Comparison of ENCODE assay signal across 8 mouse cellular contexts in genomic region chr10:40025560-40025959, GRCm38 (mm10). TPM values are rescaled to one million over a fixed set of nuclear protein-coding genes. Genes with fewer than 3 reads are reported as not detected.
DNase-seq lines count a peak whose midpoint lies in the region; ATAC-seq and TF ChIP-seq lines count a peak whose summit lies in the region.

No protein-coding gene starts in this region.

- DNase-seq in heart, adult 18-20 months: no peak
- DNase-seq in hindbrain, embryonic 11.5 days (ENCODE audit: low spot score): no peak
- no peak for DNase-seq in midbrain, embryonic 10.5 days (ENCODE audit: low spot score)
- no peak for DNase-seq in urinary bladder, postnatal 25 days (ENCODE audit: low spot score)
- no peak for DNase-seq in layer of hippocampus, postnatal 14 days (ENCODE audit: low spot score in 2 of 2)
- DNase-seq in gastrocnemius, adult 8-10 months (ENCODE audit: low spot score in 2 of 2): no peak

- 72% methylated on average over 8 of the region's 8 CpGs for WGBS in heart, embryonic 12.5 days
- 73% methylated on average over 8 of the region's 8 CpGs for WGBS in hindbrain, embryonic 11.5 days
- 76% methylated on average over 8 of the region's 8 CpGs for WGBS in midbrain, embryonic 10.5 days

- ATAC-seq in heart, embryonic 12.5 days (ENCODE audit: insufficient number of reproducible peaks, low FRiP score): no peak
- ATAC-seq in hindbrain, embryonic 11.5 days (ENCODE audit: low FRiP score): no peak

- H3K27me3 ChIP-seq in heart, embryonic 12.5 days (replicated peaks): peaks cover 9% of the 10 kb centered on the region; the same call in 1 of the 2 replicates
- peaks cover 75% of the 10 kb centered on the region for H3K27me3 ChIP-seq in E14TG2a.4 (ENCODE audit: insufficient read depth, low read length)
- H3K27me3 ChIP-seq in hindbrain, embryonic 11.5 days (ENCODE audit: control insufficient read depth, insufficient read depth, low read length): peaks cover 2% of the 10 kb centered on the region; the same call in 1 of the 2 replicates
- H3K27me3 ChIP-seq in midbrain, embryonic 10.5 days (ENCODE audit: low read depth, poor library complexity, severe bottlenecking): peaks cover 28% of the 10 kb centered on the region

- H3K36me3 ChIP-seq in heart, embryonic 12.5 days: no peaks in the 10 kb centered on the region
- H3K36me3 ChIP-seq in E14TG2a.4 (ENCODE audit: insufficient read depth, low read length): no peaks in the 10 kb centered on the region
- H3K36me3 ChIP-seq in hindbrain, embryonic 11.5 days (ENCODE audit: control insufficient read depth, insufficient read depth, low read length): no peaks in the 10 kb centered on the region
- H3K36me3 ChIP-seq in midbrain, embryonic 10.5 days: no peaks in the 10 kb centered on the region

- peak overlapping the region; percentile 59; the same call in 1 of the 2 replicates for H3K9ac ChIP-seq in heart, embryonic 12.5 days
- H3K9ac ChIP-seq in hindbrain, embryonic 11.5 days (ENCODE audit: low read depth, low read length): peak overlapping the region; percentile 68; the same call in 1 of the 2 replicates

- no peaks in the 10 kb centered on the region; the same call in 1 of the 2 replicates for H3K9me3 ChIP-seq in heart, embryonic 12.5 days (replicated peaks)
- peaks cover 13% of the 10 kb centered on the region for H3K9me3 ChIP-seq in E14TG2a.4 (ENCODE audit: low read length)
- H3K9me3 ChIP-seq in hindbrain, embryonic 11.5 days (ENCODE audit: control insufficient read depth, low read length): no peaks in the 10 kb centered on the region
- peaks cover 7% of the 10 kb centered on the region; the same call in 1 of the 2 replicates for H3K9me3 ChIP-seq in midbrain, embryonic 10.5 days (replicated peaks)

- no peak for TF ChIP-seq CTCF in E14TG2a.4 (conservative IDR thresholded peaks at IDR 0.05; ENCODE audit: low read length)

- peaks cover 9% of the 10 kb centered on the region; the same call in 1 of the 2 replicates for H3K4me1 ChIP-seq in heart, embryonic 12.5 days (replicated peaks)
- peaks cover 11% of the 10 kb centered on the region; the same call in 1 of the 2 replicates for H3K4me1 ChIP-seq in E14TG2a.4 (replicated peaks; ENCODE audit: low read depth, low read length)
- no peaks in the 10 kb centered on the region; the same call in 1 of the 2 replicates for H3K4me1 ChIP-seq in hindbrain, embryonic 11.5 days (replicated peaks; ENCODE audit: control insufficient read depth, insufficient read depth, low read length)
- H3K4me1 ChIP-seq in midbrain, embryonic 10.5 days: peaks cover 16% of the 10 kb centered on the region

- H3K4me2 ChIP-seq in heart, embryonic 12.5 days: peak overlapping the region; percentile 90
- peak overlapping the region; percentile 97 for H3K4me2 ChIP-seq in hindbrain, embryonic 11.5 days (replicated peaks; ENCODE audit: low read depth, low read length)

- 0 out of 2 replicates have a peak overlapping the region, but pooled peaks have one; percentile 32 for H3K27ac ChIP-seq in heart, embryonic 12.5 days (ENCODE audit: poor library complexity, severe bottlenecking)
- H3K27ac ChIP-seq in hindbrain, embryonic 11.5 days (ENCODE audit: low read depth, low read length): no peak overlapping the region
- peak overlapping the region; percentile 86 for H3K27ac ChIP-seq in midbrain, embryonic 10.5 days (replicated peaks)

- peak overlapping the region; percentile 62 for H3K4me3 ChIP-seq in heart, embryonic 12.5 days
- H3K4me3 ChIP-seq in E14TG2a.4 (replicated peaks; ENCODE audit: low read length): peak overlapping the region; percentile 82
- peak overlapping the region; percentile 59 for H3K4me3 ChIP-seq in hindbrain, embryonic 11.5 days (ENCODE audit: low read depth, low read length)
- peak overlapping the region; percentile 71 for H3K4me3 ChIP-seq in midbrain, embryonic 10.5 days

RNA-seq across cellular contexts. Expression of gene Mfsd4b1, which starts 0.5 kb away (rescaled TPM):
- 0.24 and 0.57 TPM in 2 replicates for polyA plus RNA-seq in heart, embryonic 12.5 days (2016; fragmentation: Nextera tagmentation; extraction: Ambion mirVana)
- total RNA-seq in heart, adult 18-20 months (2021): 1 to 10 TPM; 1.9 to 2.9 TPM
- 0.26 and 0.35 TPM in 2 replicates for polyA plus RNA-seq in hindbrain, embryonic 11.5 days (2014; fragmentation: Nextera tagmentation; extraction: Ambion mirVana)
- polyA plus RNA-seq in midbrain, embryonic 10.5 days (2016; fragmentation: Nextera tagmentation; extraction: Ambion mirVana): not detected in 2 replicates
- 1 to 10 TPM in 1 of 2 experiments, under 1 TPM in 1; 0.12 to 1.2 TPM for total RNA-seq in layer of hippocampus, postnatal 14 days (2021)
- 1 to 10 TPM; 1.8 to 2.6 (median 2.2) TPM for total RNA-seq in gastrocnemius, adult 8-10 months (2022)

RNA-seq across cellular contexts. Expression of gene Mfsd4b5, which starts 39.1 kb away (rescaled TPM):
- polyA plus RNA-seq in heart, embryonic 12.5 days (2016; fragmentation: Nextera tagmentation; extraction: Ambion mirVana): 0.09 and 0.19 TPM in 2 replicates
- total RNA-seq in heart, adult 18-20 months (2021): under 1 TPM; 0.35 to 0.62 TPM
- polyA plus RNA-seq in hindbrain, embryonic 11.5 days (2014; fragmentation: Nextera tagmentation; extraction: Ambion mirVana): 0.09 TPM in 1 of 2 replicates, not detected in the other
- 0.09 TPM in 1 of 2 replicates, not detected in the other for polyA plus RNA-seq in midbrain, embryonic 10.5 days (2016; fragmentation: Nextera tagmentation; extraction: Ambion mirVana)
- total RNA-seq in layer of hippocampus, postnatal 14 days (2021): under 1 TPM; 0.25 to 0.45 TPM
- total RNA-seq in gastrocnemius, adult 8-10 months (2022): under 1 TPM; 0.17 to 0.54 (median 0.43) TPM
